Mouse (Mus musculus) heart, embryonic 13.5 days (tissue): ENCODE results near the gene Tdgf1. TPM values are rescaled to one million over a fixed set of nuclear protein-coding genes. Genes with fewer than 3 reads are reported as not detected.

ENCODE experiments used
- ATAC-seq: fragments of 200-750 bp; cut with Nextera tagmentation; 2 replicates; pipeline ENCODE4 v1.8.0; 2017; ENCODE audit warnings: moderate TSS enrichment; ENCODE audit not compliant: insufficient number of reproducible peaks, low FRiP score, low TSS enrichment; ENCODE audit errors: extremely low read depth
- H3K27ac ChIP-seq: fragments of 300-500 bp; sonication (generic); replicated peaks from 2 replicates; pipeline ENCODE4 v1.5.1; 2015; ENCODE audit warnings: moderate library complexity, mild to moderate bottlenecking, inconsistent platforms
- H3K27me3 ChIP-seq: fragments of 300-500 bp; sonication (generic); replicated peaks from 2 replicates; pipeline ENCODE4 v1.6.1; 2015; ENCODE audit warnings: mild to moderate bottlenecking, inconsistent platforms
- H3K36me3 ChIP-seq: fragments of 300-500 bp; sonication (generic); 2 replicates; pipeline ENCODE4 v1.6.1; 2015; ENCODE audit warnings: mild to moderate bottlenecking, inconsistent platforms
- H3K4me1 ChIP-seq: fragments of 300-500 bp; sonication (generic); 2 replicates; pipeline ENCODE4 v1.6.1; 2015; ENCODE audit warnings: inconsistent platforms
- H3K4me2 ChIP-seq: fragments of 300-500 bp; sonication (generic); 2 replicates; pipeline ENCODE4 v1.6.1; 2015; ENCODE audit warnings: inconsistent platforms, mild to moderate bottlenecking, moderate library complexity
- H3K4me3 ChIP-seq: fragments of 300-500 bp; sonication (generic); 2 replicates; pipeline ENCODE4 v1.5.1; 2015; ENCODE audit warnings: moderate library complexity, mild to moderate bottlenecking, inconsistent platforms
- H3K9ac ChIP-seq: fragments of 300-500 bp; sonication (generic); 2 replicates; pipeline ENCODE4 v1.6.1; 2015; ENCODE audit warnings: inconsistent platforms, mild to moderate bottlenecking, moderate library complexity
- H3K9me3 ChIP-seq: fragments of 300-500 bp; sonication (generic); 2 replicates; pipeline ENCODE4 v1.6.1; 2016; ENCODE audit warnings: inconsistent platforms
- WGBS: fragments of 180-500 bp; shearing (Covaris S2); methylation state at CpG from one replicate; pipeline ENCODE4 v1.1.7; 2015; ENCODE audit warnings: mixed read lengths; 5-methylcytosine and 5-hydroxymethylcytosine counted together
- polyA plus RNA-seq: library from polyadenylated mRNA; unstranded; fragments of >200 nt; fragmentation: Nextera tagmentation; extraction: Ambion mirVana; gene quantifications from 2 replicates; pipeline ENCODE4 v1.2.1, GENCODE M21; 2015

The Tdgf1 gene
- polyA plus RNA-seq, 1 experiment from 2014 or later: not detected

- Histone ChIP-seq H3K9ac (peak overlapping the region; percentile 80), H3K4me3 (peak overlapping the region; percentile 60), H3K4me2 (peak overlapping the region; percentile 97), H3K9me3 (no peaks in the 10 kb centered on the region), H3K27ac (peak overlapping the region; percentile 76), H3K27me3 (peaks cover 26% of the 10 kb centered on the region), H3K36me3 (no peaks in the 10 kb centered on the region), H3K4me1 (peaks cover 30% of the 10 kb centered on the region)
- 28% methylated on average over 5 of the region's 5 CpGs for WGBS
- ATAC-seq: no peak
Measured at GRCm38 (mm10) chr9:110952931-110953549, 7.1 kb upstream of the Tdgf1 start.

GRCm38 (mm10) chr9:110952398-110952797 is 6.4 kb upstream of the Tdgf1 start:
- Histone ChIP-seq H3K27me3 (peaks cover 33% of the 10 kb centered on the region), H3K9ac (no peak overlapping the region), H3K4me3 (no peak overlapping the region), H3K4me1 (peaks cover 30% of the 10 kb centered on the region), H3K36me3 (no peaks in the 10 kb centered on the region), H3K27ac (no peak overlapping the region), H3K9me3 (no peaks in the 10 kb centered on the region), H3K4me2 (no peak overlapping the region)
- 40% methylated on average over 6 of the region's 6 CpGs for WGBS
- ATAC-seq: no peak

GRCm38 (mm10) chr9:110951866-110952265 is 5.9 kb upstream of the Tdgf1 start:
- WGBS: 87% methylated on average over 13 of the region's 13 CpGs
- H3K4me3 ChIP-seq: no peak overlapping the region
- H3K27me3 ChIP-seq: peaks cover 38% of the 10 kb centered on the region
- no peak overlapping the region for H3K4me2 ChIP-seq
- H3K9ac ChIP-seq: no peak overlapping the region
- H3K4me1 ChIP-seq: peaks cover 34% of the 10 kb centered on the region
- no peak for ATAC-seq
- H3K9me3 ChIP-seq: no peaks in the 10 kb centered on the region
- no peaks in the 10 kb centered on the region for H3K36me3 ChIP-seq
- no peak overlapping the region for H3K27ac ChIP-seq

- Histone ChIP-seq H3K27ac (no peak within 1 kb of the TSS), H3K4me1 (peaks cover 38% of the 10 kb centered on the region), H3K36me3 (no peaks in the 10 kb centered on the region), H3K9ac (no peak within 1 kb of the TSS), H3K27me3 (peaks cover 40% of the 10 kb centered on the region), H3K4me2 (no peak within 1 kb of the TSS), H3K4me3 (no peak within 1 kb of the TSS), H3K9me3 (no peaks in the 10 kb centered on the region)
- ATAC-seq: no peak
- 61% methylated on average over 11 of the region's 11 CpGs for WGBS
Measured at GRCm38 (mm10) chr9:110951397-110951796, 5.4 kb upstream of the Tdgf1 start, which contains the start of gene Lrrc2. Lrrc2 (plus strand) TSS chr9:110951545.

GRCm38 (mm10) chr9:110950109-110950508 is 4.2 kb upstream of the Tdgf1 start:
- H3K27me3 ChIP-seq: peaks cover 42% of the 10 kb centered on the region
- H3K4me1 ChIP-seq: peaks cover 39% of the 10 kb centered on the region
- H3K9me3 ChIP-seq: no peaks in the 10 kb centered on the region
- H3K27ac ChIP-seq: no peak overlapping the region
- no peak overlapping the region for H3K4me2 ChIP-seq
- no peak overlapping the region for H3K4me3 ChIP-seq
- H3K36me3 ChIP-seq: no peaks in the 10 kb centered on the region
- ATAC-seq: no peak
- WGBS: 94% methylated on average over 3 of the region's 3 CpGs
- no peak overlapping the region for H3K9ac ChIP-seq

- 34% methylated on average over 8 of the region's 8 CpGs for WGBS
- Histone ChIP-seq H3K4me2 (no peak overlapping the region), H3K27ac (peak overlapping the region; percentile 45; the same call in 1 of the 2 replicates), H3K4me3 (no peak overlapping the region), H3K9me3 (no peaks in the 10 kb centered on the region), H3K4me1 (peaks cover 41% of the 10 kb centered on the region), H3K36me3 (no peaks in the 10 kb centered on the region), H3K9ac (no peak overlapping the region), H3K27me3 (peaks cover 46% of the 10 kb centered on the region)
- ATAC-seq: no peak
Measured at GRCm38 (mm10) chr9:110948813-110949310, 2.9 kb upstream of the Tdgf1 start.

- H3K27ac ChIP-seq: no peak overlapping the region
- peaks cover 51% of the 10 kb centered on the region for H3K27me3 ChIP-seq
- peaks cover 38% of the 10 kb centered on the region for H3K4me1 ChIP-seq
- H3K36me3 ChIP-seq: no peaks in the 10 kb centered on the region
- no peak for ATAC-seq
- H3K9ac ChIP-seq: no peak overlapping the region
- no peak overlapping the region for H3K4me3 ChIP-seq
- no peak overlapping the region for H3K4me2 ChIP-seq
- whole genome bisulfite sequencing: 68% methylated on average over 6 of the region's 6 CpGs
- no peaks in the 10 kb centered on the region for H3K9me3 ChIP-seq
Measured at GRCm38 (mm10) chr9:110947900-110948299, 1.9 kb upstream of the Tdgf1 start.

GRCm38 (mm10) chr9:110947261-110947661 is 1.3 kb upstream of the Tdgf1 start:
- Histone ChIP-seq H3K9ac (no peak overlapping the region), H3K27me3 (peaks cover 48% of the 10 kb centered on the region), H3K36me3 (no peaks in the 10 kb centered on the region), H3K9me3 (no peaks in the 10 kb centered on the region), H3K4me2 (peak overlapping the region; percentile 42; the same call in 1 of the 2 replicates), H3K27ac (no peak overlapping the region), H3K4me3 (no peak overlapping the region), H3K4me1 (peaks cover 31% of the 10 kb centered on the region)
- 25% methylated on average over 6 of the region's 6 CpGs for WGBS
- no peak for ATAC-seq

GRCm38 (mm10) chr9:110946548-110947044 is 638 bp upstream of the Tdgf1 start:
- Histone ChIP-seq H3K36me3 (no peaks in the 10 kb centered on the region), H3K27me3 (peaks cover 48% of the 10 kb centered on the region), H3K4me2 (peak overlapping the region; percentile 42), H3K9ac (no peak overlapping the region), H3K27ac (no peak overlapping the region), H3K9me3 (no peaks in the 10 kb centered on the region), H3K4me3 (no peak overlapping the region), H3K4me1 (peaks cover 25% of the 10 kb centered on the region)
- 22% methylated on average over 20 of the region's 20 CpGs for WGBS
- no peak for ATAC-seq

- Histone ChIP-seq H3K4me3 (no peak overlapping the region), H3K27ac (no peak overlapping the region), H3K27me3 (peaks cover 48% of the 10 kb centered on the region), H3K4me1 (peaks cover 19% of the 10 kb centered on the region), H3K4me2 (no peak overlapping the region), H3K9ac (no peak overlapping the region), H3K36me3 (no peaks in the 10 kb centered on the region), H3K9me3 (no peaks in the 10 kb centered on the region)
- 20% methylated on average over 18 of the region's 18 CpGs for WGBS
- no peak for ATAC-seq
Measured at GRCm38 (mm10) chr9:110945343-110945742, 615 bp downstream of the Tdgf1 start.

- H3K27ac ChIP-seq: no peak overlapping the region
- peaks cover 48% of the 10 kb centered on the region for H3K27me3 ChIP-seq
- no peak for ATAC-seq
- H3K4me3 ChIP-seq: no peak overlapping the region
- WGBS: 31% methylated on average over 13 of the region's 13 CpGs
- peaks cover 19% of the 10 kb centered on the region for H3K4me1 ChIP-seq
- H3K4me2 ChIP-seq: no peak overlapping the region
- no peak overlapping the region for H3K9ac ChIP-seq
- H3K9me3 ChIP-seq: no peaks in the 10 kb centered on the region
- H3K36me3 ChIP-seq: no peaks in the 10 kb centered on the region
Measured at GRCm38 (mm10) chr9:110944265-110944664, 1.7 kb downstream of the Tdgf1 start.
